Mouse (Mus musculus) thymus, adult 2 months (tissue): Measurements from ENCODE around the gene Spata45.

Source experiments
- CTCF ChIP-seq: fragments of 200-500 bp; IDR thresholded peaks from 2 replicates; pipeline ENCODE4 v1.5.1; 2012; ENCODE audit warnings: mild to moderate bottlenecking, control low read depth, low read length, moderate library complexity, borderline replicate concordance; ENCODE audit not compliant: control insufficient read depth, poor library complexity, insufficient read depth; ENCODE audit errors: extremely low read depth
- POLR2A ChIP-seq: fragments of 200-500 bp; IDR thresholded peaks from 2 replicates; pipeline ENCODE4 v1.6.1; 2012; ENCODE audit warnings: mild to moderate bottlenecking, low read length, control low read depth, moderate library complexity; ENCODE audit not compliant: control insufficient read depth, poor library complexity, insufficient read depth; ENCODE audit errors: extremely low read depth

DNA sequence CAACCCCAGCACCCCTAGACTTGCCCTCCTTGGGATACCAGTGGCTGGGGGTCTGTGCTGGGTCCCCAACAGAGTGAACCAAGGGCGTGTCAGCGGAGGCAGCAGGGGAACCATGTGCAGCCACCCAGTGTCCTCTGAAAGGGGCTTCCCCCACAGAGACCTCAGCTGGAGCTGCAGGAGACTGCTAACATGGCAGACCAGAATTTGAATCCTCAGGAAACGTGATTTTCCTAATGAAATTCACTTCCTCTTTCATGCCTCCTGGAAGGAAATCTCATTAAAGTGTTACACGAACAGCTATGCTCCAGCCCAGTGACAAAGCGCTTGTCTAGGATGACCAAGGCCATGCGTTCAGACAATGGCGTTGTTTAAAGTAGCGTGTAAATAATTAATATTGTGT, 50.5 kb downstream of the Spata45 start:
- no peak for TF ChIP-seq POLR2A
- no peak for TF ChIP-seq CTCF
